Mouse (Mus musculus) CH12.LX (cell line): ENCODE data around the gene Gcnt1.

Experiments used
- CTCF ChIP-seq, 2 experiments: IDR thresholded peaks in 1 of 2; conservative IDR thresholded peaks in 1 of 2; 2 replicates each; pipeline ENCODE4 v1.5.1; 2011 to 2012; ENCODE audit warnings: low read depth in 2 of 2, low read length in 2 of 2, improper control_type of control experiment in 1 of 2, inconsistent platforms in 1 of 2, mild to moderate bottlenecking in 1 of 2, moderate library complexity in 1 of 2
- JUN ChIP-seq: IDR thresholded peaks from 2 replicates; pipeline ENCODE4 v1.6.1; 2011; ENCODE audit warnings: low read depth, mild to moderate bottlenecking, low read length, improper control_type of control experiment, moderate library complexity; ENCODE audit not compliant: insufficient read depth
- MAFK ChIP-seq: IDR thresholded peaks from 2 replicates; pipeline ENCODE4 v1.6.1; 2011; ENCODE audit warnings: low read length, improper control_type of control experiment; ENCODE audit not compliant: insufficient replicate concordance
- UBTF ChIP-seq: IDR thresholded peaks from 2 replicates; pipeline ENCODE4 v1.6.1; 2012; ENCODE audit warnings: low read depth, mild to moderate bottlenecking, inconsistent platforms, low read length, improper control_type of control experiment, moderate library complexity

DNA sequence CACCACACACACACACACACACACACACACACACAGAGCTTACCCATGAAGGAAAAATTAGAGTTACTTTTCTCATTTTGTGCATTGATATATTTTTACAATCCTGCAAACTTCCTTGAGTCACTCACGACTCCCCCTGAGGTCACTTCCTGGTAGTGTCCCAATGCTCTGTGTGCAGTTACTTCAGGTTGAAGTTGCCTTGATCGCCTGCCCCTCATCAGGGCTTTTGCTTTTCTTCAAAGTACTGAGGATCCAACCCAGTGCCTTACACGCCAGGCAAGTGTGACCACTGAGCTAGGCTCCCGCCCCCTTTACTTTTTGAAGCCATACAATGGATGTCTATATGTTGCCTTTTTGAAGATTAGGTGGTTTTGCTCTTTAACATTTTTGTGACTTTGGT lies 27.3 kb upstream of the Gcnt1 start:
- TF ChIP-seq UBTF, result no peak
- TF ChIP-seq CTCF (conservative IDR thresholded peaks at IDR 0.05 in 1 of 2, IDR thresholded peaks at IDR 0.05 in 1 of 2; ENCODE audit: low read depth in 2 of 2, low read length in 2 of 2), result no peak
- no peak for TF ChIP-seq JUN
- no peak for TF ChIP-seq MAFK
